Mouse (Mus musculus) T-helper 17 cell (primary cell): ENCODE measurements around the gene 1700010B08Rik.
"Not testable (repeated sequence)": the region's sequence is repeated elsewhere in the genome, so short reads cannot be mapped to it uniquely, and the experiment has no call there.

Experiments
- in situ Hi-C, 2 experiments: fragments of 300-600 bp; cut with MboI, MseI; formaldehyde crosslinking; loops; 1 replicate in 1 of 2; 2 replicates in 1 of 2; pipeline ENCODE4 v1.15.1; 2025; ENCODE audit warnings: high pct_unique_total_duplicates in 2 of 2

Gene 1700010B08Rik

DNA sequence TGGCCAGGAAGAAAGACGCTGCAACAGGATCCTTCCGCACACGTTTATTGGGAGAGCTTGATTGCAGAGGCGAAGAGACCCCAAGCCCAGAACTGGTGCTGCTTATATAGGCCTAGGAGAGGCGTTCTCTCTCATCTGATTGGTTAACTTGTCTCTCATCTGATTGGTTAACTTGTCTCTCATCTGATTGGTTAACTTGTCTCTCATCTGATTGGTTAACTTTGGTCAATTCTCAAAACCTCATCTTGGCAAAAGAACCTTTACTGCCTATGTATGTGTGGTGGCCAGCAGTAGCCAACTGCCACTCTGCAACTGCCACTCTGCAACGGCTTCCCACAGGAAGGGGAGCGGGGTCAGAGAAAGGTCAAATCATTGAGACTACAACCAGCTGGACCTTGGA, at the start of gene 1700010B08Rik:
TSS of gene 1700010B08Rik (plus strand) at position 301 of the 400 bp plus-strand sequence.
- in situ Hi-C loops = not testable (repeated sequence)

- in situ Hi-C loops = no loop called here
Observed at GRCm38 (mm10) chr2:173672328-173672896, 46.8 kb upstream of the 1700010B08Rik start.

DNA sequence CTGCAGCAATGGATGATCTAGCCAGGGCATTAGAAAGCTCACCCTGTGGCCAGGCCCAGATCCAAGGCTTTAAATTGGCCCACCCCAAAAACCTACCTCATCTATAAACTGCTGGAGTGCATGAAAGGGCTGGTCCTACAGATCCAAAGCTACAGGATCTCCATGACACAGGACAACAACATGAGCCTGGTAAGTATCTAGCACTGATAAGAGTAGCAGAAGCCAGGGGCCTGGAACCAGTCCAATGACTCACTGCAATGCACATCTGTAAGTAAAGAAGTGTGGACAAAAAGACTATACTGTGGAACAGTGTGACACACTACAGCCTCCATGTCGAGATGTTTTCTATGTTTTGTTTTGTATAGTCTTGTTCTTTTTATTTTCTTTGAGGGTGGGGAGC, 45.7 kb upstream of the 1700010B08Rik start:
- in situ Hi-C loops = no loop called here

- in situ Hi-C loops = no loop called here
Observed at GRCm38 (mm10) chr2:173678593-173678992, 40.6 kb upstream of the 1700010B08Rik start.

DNA sequence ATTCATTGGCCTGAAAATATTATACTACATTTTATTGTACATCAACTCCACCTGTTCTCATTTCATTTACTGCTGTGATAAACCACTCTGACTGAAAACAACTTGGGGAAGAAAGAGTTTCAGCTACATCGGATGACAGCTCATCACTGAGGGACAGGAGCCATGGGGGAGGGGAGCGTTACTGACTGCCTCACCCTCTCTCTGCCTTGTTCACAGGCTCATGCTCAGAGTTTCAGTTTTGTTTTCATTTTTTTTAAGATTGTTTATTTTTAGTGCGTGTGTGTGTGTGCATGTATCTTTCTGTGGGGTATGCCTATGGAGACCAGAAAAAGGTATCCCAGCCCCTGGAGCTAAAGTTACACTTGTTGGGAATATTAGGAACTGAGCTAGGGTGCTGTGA, 40.0 kb upstream of the 1700010B08Rik start:
- in situ Hi-C loops = no loop called here

DNA sequence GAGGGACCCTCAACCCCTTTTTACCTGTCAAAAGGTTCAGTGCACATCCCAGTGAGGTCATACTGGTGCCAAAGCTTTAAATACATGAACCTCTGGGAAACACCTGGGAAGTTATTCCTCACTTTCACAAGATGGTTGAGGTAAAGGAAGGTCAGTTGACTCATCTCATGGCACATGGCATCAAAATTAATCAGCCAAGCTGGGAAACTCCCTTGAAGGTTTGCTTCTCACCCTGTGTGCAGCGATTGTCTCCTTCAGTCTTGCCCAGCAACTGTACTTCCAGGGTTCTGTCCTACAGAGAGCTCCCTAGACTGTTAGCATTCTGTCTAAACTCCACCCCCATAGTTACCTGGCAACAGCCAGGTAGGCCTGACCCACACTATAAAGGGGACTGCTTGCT, 39.1 kb upstream of the 1700010B08Rik start:
- in situ Hi-C loops = no loop called here

GRCm38 (mm10) chr2:173682773-173683172, 36.4 kb upstream of the 1700010B08Rik start:
- in situ Hi-C loops = no loop called here

GRCm38 (mm10) chr2:173685781-173686361, 33.3 kb upstream of the 1700010B08Rik start:
- in situ Hi-C loops = no loop called here

GRCm38 (mm10) chr2:173687363-173687762, 31.9 kb upstream of the 1700010B08Rik start:
- in situ Hi-C loops = no loop called here

DNA sequence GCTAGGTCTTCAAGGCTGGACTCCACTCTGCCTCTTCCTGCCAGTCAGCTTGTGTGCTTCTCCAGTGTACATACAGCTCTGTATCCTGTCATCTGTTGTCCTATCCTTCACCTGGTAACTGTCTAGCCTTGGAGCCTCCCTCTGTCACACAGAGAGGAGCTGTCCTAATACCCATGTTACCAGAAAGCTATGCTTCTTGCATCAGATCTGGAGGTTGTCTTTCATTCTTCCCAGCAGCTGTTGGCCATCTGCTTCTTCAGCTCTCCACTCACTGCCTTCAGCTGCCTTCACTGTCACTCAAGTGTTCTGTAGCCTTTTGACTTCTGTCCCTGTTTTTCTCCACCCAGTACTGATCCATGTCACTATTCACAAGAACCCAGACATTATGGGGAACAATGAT, 29.4 kb upstream of the 1700010B08Rik start:
- in situ Hi-C loops = no loop called here

DNA sequence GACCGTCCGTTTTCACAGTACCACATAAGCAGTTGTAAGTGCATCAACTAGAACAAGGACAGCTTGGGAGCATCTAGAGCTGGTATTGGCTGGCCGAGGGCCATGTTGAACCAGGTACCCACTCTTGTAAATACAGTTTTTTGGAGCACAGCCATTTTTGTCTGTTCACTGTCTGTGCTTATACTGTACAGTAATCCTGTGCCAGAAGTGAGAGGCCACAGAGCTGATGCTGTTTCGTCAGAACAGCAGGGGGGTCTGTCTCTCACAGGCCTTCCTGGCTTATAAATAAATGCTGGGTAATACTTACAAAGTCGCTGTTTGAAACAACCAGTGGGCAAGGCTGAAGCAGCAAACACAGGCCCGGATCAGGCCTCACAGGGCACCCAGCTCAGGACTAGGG, 27.5 kb upstream of the 1700010B08Rik start:
- in situ Hi-C loops = no loop called here

- in situ Hi-C loops = no loop called here
Observed at GRCm38 (mm10) chr2:173692693-173693092, 26.5 kb upstream of the 1700010B08Rik start.

GRCm38 (mm10) chr2:173698850-173699249, 20.4 kb upstream of the 1700010B08Rik start:
- in situ Hi-C loops = no loop called here

DNA sequence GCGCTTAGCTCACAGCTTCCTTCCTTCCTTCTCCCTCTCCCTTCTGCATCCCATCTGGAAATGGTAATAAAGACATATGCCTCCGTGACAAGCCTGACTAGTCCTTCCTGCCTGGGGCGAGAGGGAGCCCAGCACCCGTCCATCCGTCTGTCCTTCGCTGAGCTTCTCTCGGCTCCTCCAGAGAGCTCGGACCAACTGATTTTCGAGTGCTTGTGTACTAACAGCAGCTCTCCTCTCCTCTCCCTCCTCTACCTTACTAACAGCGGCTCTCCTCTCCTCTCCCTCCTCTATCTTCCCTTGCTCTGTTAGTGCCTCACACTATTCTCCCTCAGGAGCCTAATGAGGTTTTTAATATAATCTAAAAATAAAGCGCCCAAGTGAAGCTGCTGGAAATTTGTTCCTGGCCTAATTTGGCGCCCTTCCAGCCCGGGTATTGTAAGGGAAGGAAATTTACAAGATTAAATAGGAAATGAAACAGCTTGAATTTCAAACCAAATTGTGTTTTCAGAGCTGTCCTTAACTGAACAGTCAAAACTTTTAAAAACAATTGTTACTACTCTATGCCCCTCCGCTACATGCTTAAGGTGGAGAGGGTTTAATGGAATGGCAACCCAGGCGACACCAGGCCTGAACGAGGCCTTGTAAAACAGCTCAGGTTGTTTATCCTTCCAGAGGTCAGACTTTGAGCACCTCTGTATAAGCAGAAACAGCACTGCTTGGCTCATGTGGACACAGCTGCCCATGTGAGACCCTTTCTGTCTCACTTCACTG, 16.9 kb upstream of the 1700010B08Rik start:
- in situ Hi-C loops = no loop called here

GRCm38 (mm10) chr2:173702867-173703237, 16.4 kb upstream of the 1700010B08Rik start:
- in situ Hi-C loops = no loop called here

DNA sequence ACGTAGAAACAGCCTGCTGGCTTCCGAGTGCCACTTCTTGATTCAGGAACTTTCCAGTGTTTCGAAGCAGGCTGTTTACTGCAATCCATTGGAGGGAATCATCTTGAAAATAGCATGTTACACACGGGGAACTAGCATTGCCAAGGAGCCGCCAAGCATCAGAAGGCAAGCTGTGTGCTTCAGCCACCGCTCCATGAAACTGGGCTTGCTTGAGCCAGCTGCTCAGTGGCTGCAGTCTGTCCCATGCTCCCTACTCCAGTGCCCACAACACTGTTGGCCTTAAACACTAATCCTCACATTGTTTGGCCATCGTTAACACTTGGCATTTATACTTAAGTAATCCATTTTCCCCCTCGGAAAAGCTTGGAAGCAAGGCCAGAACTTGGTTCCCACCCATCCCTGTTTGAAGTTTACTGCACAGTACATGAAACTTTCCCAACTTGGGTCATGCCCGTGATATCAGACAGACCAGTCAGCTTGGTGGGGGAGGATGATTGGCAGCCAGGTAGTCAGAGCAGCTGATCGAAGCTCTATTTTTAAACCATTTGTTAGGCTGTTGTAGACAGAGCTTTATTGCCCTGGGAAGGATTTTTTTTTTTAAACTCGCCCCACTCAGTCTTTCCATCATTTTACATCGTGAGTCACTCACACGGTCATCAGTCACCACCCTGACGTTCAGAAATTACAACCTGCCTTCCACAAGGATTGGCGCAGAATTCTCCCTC, 13.2 kb upstream of the 1700010B08Rik start:
- in situ Hi-C loops = no loop called here

DNA sequence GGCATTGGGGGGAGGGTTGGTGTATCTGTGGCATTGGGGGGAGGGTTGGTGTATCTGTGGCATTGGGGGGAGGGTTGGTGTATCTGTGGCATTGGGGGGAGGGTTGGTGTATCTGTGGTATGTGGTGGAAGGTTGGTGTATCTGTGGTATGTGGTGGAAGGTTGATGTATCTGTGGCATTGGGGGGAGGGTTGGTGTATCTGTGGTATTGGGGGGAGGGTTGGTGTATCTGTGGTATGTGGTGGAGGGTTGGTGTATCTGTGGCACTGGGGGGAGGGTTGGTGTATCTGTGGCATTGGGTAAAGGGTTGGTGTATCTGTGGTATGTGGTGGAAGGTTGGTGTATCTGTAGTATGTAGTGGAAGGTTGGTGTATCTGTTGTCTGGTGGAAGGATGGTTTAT, 11.6 kb upstream of the 1700010B08Rik start:
- in situ Hi-C loops = not testable (repeated sequence)

- in situ Hi-C loops = no loop called here
Observed at GRCm38 (mm10) chr2:173710193-173710592, 9.0 kb upstream of the 1700010B08Rik start.

GRCm38 (mm10) chr2:173712656-173713055, 6.6 kb upstream of the 1700010B08Rik start:
- in situ Hi-C loops = no loop called here

- in situ Hi-C loops = no loop called here
Observed at GRCm38 (mm10) chr2:173713241-173713640, 6.0 kb upstream of the 1700010B08Rik start.

DNA sequence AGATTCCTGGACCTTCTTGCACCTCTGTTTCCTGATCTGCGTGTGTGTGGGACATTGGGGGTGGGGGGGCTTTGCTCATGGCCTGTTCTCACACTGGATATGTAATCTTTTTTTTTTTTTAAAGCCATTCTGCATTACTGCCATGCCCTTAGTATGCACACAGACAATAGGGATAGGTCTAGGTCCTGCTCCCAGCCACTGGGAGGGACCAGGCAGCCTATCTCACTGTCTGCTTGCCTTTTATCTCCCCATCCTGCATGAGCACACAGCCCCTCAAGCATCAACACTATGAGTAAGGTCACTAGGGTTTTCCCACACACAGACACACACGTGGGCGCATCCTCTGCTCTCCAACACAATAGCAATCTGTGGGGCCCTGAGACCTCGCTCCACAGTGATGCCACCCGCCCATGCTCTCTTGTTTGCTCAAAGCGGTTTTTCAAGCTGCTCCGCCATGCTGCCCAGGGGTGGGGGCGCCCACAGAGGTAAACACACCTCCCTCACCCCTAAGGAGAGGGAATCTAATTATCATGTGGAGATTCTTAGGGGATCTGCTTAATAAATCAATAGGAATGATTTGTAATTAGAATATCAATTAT, 4.5 kb upstream of the 1700010B08Rik start:
- in situ Hi-C loops = no loop called here

DNA sequence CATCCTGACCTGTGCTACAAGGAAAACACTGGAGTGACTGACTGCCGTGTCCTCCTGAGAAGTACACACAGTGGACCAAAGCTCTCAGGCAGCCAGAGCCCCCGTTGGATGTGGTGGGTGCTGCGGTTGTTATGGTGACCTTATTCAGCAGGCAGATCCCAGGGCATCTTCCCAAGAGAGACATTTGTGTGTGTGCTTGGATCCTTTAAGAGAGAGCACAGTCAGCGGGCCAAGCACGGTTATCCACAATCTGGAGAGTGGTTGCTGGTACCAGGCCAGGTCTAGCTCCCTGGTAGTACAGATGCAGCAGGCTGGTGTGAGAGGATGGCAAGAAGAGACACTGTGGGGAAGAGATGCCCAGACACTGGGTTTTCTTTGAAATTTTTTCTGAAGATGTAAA, 2.2 kb upstream of the 1700010B08Rik start:
- in situ Hi-C loops = no loop called here
